Mouse (Mus musculus): Measurements from ENCODE around the gene Kcnj14.
A peak's percentile ranks its signal among the peaks of the same experiment; 100 is the strongest.

Gene Kcnj14

DNA sequence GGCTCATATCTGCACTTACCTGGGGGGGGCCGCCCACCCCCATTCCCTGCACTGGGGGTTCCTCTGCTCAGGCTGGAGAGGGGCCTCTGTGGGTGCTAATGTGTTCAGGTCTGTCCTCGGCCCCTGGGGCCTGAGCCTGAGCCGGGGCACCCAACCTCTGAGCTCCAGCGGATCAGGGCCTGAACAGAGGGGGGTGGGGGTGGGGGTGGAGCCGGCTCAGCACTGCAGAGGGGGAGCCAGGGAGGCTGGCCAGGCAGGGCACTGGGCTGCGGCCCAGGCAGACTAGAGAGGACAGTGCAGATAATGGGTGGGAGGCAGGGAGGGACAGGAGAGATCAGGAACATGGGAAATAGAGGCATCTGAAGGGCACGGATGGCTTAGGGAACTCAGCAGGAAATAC, at the start of gene Kcnj14:
Gene Kcnj14, minus strand, starts transcription at position 185 of the 400 bp plus-strand sequence.
- no peak for DNase-seq (ENCODE audit: low read depth, low spot score)

DNA sequence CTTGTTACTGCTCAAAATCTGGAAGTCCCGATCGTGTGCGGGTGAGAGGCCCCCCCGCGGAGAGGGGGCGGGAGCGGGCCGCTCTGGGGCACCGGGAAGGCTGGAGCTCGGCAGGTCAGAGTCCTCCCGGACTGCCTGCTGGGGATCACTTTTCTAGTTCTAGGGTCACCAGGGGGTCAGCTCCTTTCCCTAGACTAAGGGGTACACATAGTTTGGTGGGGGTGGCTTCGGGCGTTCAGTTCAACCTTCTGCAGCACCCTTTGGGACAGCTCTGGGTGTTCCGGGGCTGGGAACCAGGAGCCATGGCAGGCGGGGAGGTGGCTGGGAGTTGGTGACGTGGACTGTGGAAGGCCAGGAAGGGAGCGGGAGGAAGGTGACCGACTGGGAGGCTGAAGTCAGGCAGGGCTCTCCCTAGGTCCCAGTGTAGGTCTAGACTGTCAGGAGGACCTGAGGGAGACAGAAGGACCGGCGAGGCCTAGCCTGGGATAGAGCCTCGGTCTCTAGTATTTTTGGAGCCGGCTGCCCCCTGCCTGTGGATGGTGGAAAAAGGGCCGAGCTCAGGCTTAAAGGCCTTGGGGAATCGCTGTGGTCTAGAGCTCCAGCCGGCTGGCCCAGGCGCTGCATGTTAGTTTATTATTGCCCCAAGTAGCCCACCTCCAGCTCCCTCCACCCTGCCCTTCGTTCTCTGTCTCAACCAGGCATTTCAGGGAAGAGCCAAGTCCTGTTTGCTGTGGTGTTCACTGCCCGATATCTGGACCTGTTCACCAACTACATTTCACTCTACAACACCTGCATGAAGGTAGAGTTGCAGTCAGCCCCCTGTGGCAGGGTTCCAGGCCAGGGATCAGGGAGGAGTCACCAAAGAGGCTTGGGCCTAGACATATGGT, 48.7 kb upstream of the Kcnj14 start:
- DNase-seq (ENCODE audit: low read depth, low spot score) = peak; percentile 35

DNA sequence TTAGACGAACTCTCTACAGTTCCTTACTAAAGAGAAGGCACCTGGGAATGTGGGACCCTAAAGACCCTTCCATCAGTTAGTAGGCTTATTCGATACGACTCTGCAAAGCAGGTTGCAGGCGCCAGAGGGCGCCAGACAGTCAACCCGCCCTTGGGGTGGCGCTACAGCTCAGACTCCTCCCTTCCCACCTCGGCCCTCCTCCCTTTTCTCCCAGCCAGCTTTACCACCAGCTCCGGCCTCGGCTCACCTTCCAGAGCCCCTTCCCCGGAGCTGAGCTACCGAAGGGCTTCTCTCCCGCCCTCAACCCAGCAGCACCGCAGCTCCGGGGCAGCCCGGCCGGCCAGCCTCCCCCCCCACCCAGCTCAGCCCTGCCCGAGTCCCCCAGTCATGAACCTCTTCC, 48.0 kb upstream of the Kcnj14 start, which contains the start of gene Kdelr1:
Gene Kdelr1, plus strand, starts transcription at position 149 of the 400 bp plus-strand sequence.
- DNase-seq (ENCODE audit: low read depth, low spot score) = peak; percentile 88

DNA sequence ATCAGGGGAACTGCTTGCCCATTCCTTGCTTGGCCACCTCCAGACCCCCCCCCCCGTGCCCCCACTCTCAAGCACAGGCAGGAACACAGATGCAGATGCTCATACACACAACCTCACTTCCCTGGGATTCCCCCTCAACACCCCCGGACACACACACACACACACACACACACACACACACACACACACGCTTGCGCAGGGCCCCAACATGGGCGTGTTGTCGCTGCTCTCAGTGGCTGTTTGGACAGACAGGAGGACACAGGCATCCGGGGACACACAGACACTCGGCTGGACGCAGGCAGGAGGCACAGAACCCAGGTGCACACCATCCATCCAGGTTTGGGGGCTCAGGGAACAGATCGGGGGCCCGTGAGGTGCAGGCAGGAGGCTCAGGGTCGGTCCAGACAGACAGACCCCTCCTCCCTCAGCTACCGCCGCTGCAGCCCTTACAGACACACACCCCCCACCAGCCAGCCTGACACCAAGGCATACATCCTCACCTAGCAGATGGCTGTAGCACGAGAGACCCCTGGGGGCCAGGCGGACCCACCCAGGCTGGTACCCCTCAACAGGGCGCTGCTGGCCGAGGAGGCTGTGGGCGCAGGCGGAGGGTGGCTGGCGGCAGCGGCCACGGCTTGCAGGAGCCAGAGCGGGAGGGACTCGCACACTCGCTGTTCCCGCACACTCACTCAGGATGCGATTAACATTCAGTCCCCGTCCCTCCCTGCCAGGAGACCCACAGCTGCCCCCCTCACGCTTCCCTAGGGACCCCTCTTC, 45.9 kb upstream of the Kcnj14 start:
- DNase-seq (ENCODE audit: low read depth, low spot score) = no peak

GRCm38 (mm10) chr7:45869787-45870186, 45.2 kb upstream of the Kcnj14 start:
- no peak for DNase-seq (ENCODE audit: low read depth, low spot score)

- no peak for DNase-seq (ENCODE audit: low read depth, low spot score)
Observed at GRCm38 (mm10) chr7:45869107-45869670, 44.6 kb upstream of the Kcnj14 start.

- DNase-seq (ENCODE audit: low read depth, low spot score) = no peak
Observed at GRCm38 (mm10) chr7:45867871-45868270, 43.3 kb upstream of the Kcnj14 start.

GRCm38 (mm10) chr7:45865925-45866910, 41.6 kb upstream of the Kcnj14 start:
- DNase-seq (ENCODE audit: low read depth, low spot score) = peak; percentile 96

GRCm38 (mm10) chr7:45864435-45864834, 39.9 kb upstream of the Kcnj14 start:
- DNase-seq (ENCODE audit: low read depth, low spot score) = no peak

- DNase-seq (ENCODE audit: low read depth, low spot score) = no peak
Observed at GRCm38 (mm10) chr7:45862804-45863203, 38.2 kb upstream of the Kcnj14 start.

DNA sequence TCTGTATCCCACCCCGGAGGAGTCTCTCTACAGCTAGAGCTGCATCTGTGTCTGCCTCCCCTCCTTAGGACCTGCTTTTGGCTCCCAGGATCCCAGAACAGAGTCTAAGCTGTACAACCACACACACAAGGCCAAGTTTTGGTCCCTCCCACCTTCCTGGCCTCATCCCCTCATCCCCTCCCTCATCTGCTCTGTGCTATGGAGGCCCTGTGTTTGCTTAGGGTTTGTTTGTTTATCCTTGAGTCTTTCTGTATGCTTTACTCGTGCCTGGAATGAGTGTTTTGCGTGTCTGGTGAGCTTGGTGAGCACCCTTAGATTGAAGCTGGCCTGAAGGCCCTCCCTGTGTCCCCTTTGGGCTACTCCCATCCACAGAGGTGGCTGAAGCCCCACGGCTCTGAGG, 34.4 kb upstream of the Kcnj14 start:
- no peak for DNase-seq (ENCODE audit: low read depth, low spot score)

DNA sequence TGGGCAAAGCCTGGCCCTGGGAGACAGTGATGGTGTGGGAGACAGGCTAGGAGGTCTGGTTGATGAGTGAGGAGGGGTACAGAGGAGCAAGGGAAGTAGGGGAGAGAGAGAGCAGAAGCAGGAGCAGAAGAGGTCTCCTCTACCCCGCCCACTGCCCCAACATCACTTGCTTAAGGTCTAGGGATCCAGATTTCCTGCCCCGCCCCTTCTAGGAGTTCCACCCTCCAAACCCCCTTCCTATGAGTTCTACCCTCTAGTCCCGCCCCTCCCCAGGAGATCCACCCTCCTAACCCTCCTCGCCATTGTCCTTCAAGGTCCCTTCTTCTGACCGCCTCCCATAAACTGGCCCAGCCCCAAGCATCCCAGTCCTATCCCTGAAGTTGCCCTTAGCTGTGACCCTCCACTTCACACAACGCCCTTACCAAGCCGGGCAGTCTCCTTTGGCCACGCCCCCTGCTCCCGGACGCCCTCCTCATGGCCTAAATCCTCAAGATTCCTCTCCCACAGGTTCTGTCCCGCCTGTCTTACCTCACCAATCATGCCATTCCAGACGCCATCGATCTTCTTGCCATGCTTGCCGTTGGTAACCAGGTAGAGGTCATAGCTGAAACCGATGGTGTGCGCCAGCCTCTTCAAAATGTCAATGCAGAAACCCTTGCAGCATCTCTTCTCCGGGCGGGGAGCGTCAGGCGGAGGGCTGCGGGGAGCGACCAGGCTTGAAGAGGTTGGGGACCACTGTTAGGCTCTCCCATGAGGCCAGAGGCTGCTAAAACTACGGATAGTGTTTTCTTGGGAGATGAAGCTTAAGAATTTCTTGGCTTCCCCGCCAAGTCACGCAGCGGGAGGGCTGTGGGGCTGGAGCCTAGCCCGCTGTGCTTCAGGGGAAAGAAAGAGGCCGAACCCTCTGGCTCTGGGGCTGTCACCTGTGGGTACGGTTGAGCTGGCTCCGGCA, 32.6 kb upstream of the Kcnj14 start:
- peak; percentile 84 for DNase-seq (ENCODE audit: low read depth, low spot score)

DNA sequence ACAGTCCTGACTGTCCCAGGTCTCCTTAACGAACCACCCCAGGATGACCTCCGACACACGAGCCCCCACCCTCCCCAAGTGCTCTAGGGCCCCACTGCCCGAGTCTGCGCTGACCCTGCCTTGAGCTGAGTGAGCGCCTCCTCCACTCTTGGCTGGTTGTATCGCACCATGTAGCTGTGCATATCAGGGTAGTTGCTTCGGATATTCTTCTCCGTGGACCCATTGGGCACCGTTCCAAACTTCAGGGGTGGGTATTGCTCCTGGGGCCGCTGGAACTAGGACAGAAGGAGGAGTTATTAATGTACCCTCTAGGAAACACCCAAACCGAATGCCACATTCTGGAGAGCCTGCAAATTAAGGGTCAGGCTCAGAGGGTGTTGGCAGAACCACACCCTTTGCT, 28.5 kb upstream of the Kcnj14 start:
- no peak for DNase-seq (ENCODE audit: low read depth, low spot score)

GRCm38 (mm10) chr7:45850661-45851060, 26.1 kb upstream of the Kcnj14 start:
- DNase-seq (ENCODE audit: low read depth, low spot score) = no peak

DNA sequence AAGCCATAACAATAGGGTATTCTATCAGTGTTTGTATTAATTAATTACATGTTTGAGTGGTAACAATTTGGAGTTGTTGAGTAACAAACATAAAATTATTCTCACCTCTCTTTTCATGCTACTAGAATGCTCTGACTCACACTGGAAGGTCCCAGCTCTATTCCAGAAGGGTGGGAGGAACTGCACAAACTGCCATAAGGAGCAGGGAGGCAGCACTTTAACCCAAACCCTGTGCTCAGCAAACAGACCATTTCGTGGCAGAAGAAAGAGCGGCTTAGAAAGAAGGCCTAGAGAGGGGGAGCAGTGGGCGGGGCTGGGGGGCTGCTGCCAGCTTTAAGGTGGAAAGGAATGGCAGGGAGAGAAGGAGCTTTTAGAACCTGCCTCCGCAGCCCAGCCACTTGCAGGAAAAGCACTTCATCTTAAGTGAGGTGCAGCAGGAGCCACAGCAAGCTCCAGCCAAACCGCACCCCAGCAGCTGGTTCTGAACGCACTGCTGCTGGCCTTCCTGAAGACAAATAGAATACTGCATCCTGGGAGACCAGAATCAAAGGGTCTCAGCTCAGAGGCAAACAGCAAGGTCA, 24.0 kb upstream of the Kcnj14 start:
- no peak for DNase-seq (ENCODE audit: low read depth, low spot score)

- no peak for DNase-seq (ENCODE audit: low read depth, low spot score)
Observed at GRCm38 (mm10) chr7:45842950-45843744, 18.6 kb upstream of the Kcnj14 start.

DNA sequence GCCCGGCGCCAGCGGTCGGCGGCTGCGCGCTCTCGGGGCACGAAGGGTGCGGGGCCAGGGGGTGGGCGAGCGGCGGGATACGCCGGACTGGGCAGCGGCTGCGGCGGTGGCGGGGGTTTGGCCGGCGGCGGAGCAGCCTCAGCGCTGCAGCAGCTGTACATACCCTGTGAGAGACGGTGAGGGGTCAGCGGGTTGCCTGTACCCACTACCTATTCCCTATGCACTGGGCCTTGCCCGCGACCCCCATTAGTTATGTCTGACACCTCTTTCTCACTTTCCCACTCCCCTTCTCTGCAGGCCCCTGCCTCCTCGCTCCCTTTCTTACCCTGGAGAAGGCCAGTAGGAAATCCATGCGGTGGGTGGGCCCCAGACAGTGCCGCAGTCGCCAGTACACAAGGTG, 9.3 kb upstream of the Kcnj14 start:
- DNase-seq (ENCODE audit: low read depth, low spot score) = no peak

DNA sequence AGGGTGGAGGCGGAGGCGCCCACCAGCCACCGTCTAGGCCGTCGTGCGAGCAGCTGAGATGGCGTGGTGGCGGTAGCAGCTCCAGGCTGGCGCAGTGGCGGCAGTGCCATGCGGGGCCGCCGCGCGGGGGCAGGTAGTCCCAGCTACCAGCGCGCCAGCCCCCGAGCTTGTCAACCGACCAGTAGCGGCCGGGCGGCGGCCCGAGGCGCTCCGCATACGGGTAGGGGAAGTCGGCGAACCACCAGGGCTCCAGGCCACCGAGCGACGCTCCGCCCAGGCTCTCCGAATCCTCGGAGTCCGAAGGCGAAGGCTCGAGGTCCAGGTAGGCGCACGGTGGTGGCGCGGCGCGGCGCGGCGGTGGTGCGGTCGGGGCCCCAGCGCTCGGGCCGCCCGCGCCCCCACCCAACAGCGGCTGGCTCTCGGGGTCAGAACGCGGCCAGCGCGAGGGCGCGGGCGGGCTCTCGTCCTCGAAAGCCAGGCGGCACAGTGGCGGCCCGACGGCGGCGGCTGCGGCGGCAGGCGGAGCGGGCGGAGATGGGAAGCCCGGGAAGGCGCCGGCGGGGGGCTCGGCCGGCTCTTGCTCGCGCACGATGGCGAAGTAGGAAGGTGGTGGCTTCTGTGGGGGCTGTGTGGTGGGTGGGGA, 8.7 kb upstream of the Kcnj14 start:
- DNase-seq (ENCODE audit: low read depth, low spot score) = no peak

Data from ES-CJ7 (cell line).